Mouse (Mus musculus): ENCODE measurements around the gene Fhit. TPM values are rescaled to one million over a fixed set of nuclear protein-coding genes. Genes with fewer than 3 reads are reported as not detected.

Gene Fhit
- polyA plus RNA-seq, 1 experiment from 2014 or later: 4.6 TPM

DNA sequence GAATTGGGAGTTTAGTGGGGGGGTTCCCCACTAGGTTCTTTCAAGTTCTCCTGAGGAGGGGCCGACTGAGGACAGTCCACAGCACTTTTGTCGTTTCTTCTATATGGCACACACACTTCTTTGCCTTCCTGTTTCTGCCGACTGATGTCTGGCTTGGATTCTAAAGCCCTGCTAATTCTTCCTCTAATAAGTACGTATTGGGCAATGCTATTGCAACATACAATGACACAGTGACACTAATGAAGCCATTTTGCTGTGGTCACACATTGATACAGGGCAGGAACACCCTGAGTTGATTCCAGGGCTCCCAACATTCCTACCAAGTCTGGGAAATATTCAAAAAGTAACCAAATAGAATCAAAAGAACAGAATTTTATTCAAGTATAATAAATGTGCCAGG, 1032.2 kb downstream of the Fhit start:
- Histone ChIP-seq H3K9ac (no peak overlapping the region), H3K4me3 (no peak overlapping the region), H3K4me1 (no peaks in the 10 kb centered on the region), H3K9me3 (no peaks in the 10 kb centered on the region), H3K27me3 (replicated peaks) (no peaks in the 10 kb centered on the region), H3K4me2 (replicated peaks) (no peak overlapping the region), H3K36me3 (no peaks in the 10 kb centered on the region), H3K27ac (no peak overlapping the region)
- WGBS: 91% methylated on average over 4 of the region's 4 CpGs
- ATAC-seq (ENCODE audit: low FRiP score, low read depth): no peak

DNA sequence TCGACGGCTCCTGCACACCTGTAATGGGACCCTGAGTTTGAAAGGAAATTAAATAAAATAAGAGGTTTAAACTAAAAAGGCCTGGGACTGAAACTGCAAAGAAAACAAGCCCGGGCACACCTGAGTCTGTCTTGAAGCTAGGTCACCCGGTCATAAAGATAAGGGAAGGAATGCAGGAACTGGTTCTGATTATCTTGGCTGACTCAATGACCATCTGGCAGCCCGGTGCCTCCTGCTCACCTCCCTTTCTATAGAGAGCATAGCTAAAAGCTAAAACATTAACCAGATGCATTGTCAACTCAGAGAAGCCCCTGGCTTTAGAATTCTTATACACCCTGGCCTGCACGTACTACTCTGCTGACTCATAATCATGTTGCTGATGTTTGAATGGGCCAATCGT, 1032.7 kb downstream of the Fhit start:
- Histone ChIP-seq H3K9me3 (no peaks in the 10 kb centered on the region), H3K4me2 (replicated peaks) (no peak overlapping the region), H3K36me3 (no peaks in the 10 kb centered on the region), H3K4me3 (no peak overlapping the region), H3K4me1 (no peaks in the 10 kb centered on the region), H3K27me3 (replicated peaks) (no peaks in the 10 kb centered on the region), H3K27ac (no peak overlapping the region), H3K9ac (no peak overlapping the region)
- WGBS: 89% methylated on average over 7 of the region's 7 CpGs
- ATAC-seq (ENCODE audit: low FRiP score, low read depth): no peak

DNA sequence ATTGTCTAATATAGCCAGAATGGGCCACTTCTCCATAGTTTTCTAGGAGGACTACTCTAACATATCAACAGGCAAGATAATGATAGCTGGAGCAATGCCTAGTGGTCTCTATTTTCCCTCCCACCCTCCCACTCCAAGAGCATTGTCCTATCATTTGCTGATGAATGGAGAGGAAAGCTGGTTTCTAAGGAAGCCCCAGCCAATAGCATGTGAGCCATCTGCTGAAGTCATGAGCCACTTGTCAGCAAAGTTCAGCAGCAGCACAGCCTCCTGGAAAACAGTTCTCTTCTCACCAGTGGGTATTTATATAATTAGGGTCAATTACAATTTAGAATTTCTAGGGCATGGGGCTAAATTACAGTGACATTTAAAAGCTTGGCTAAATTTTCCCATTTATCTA, 1035.3 kb downstream of the Fhit start:
- Histone ChIP-seq H3K27me3 (replicated peaks) (no peaks in the 10 kb centered on the region), H3K4me2 (replicated peaks) (no peak overlapping the region), H3K4me1 (no peaks in the 10 kb centered on the region), H3K27ac (no peak overlapping the region), H3K36me3 (no peaks in the 10 kb centered on the region), H3K4me3 (no peak overlapping the region), H3K9me3 (no peaks in the 10 kb centered on the region), H3K9ac (no peak overlapping the region)
- ATAC-seq (ENCODE audit: low FRiP score, low read depth): no peak

DNA sequence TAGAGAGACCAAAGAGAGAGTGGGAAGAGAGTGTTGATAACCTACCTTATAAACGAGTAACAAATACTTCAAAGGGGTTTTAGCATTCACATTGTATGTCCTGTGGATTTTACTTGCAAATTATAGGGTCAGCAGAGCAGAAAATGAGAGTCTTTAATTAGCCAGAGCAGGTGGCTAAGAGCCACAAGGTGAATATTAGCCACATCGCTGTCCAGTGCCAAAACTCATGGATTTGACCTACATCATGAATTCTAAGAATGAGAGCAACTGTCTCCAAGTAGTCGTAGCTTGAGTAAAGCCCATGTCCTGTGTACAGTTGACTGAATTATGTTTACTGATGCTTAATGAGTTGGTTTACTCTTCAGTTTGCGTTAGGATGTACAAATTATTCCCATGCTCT, 1039.7 kb downstream of the Fhit start:
- H3K4me3 ChIP-seq: no peak overlapping the region
- H3K4me2 ChIP-seq (replicated peaks): no peak overlapping the region
- H3K4me1 ChIP-seq: no peaks in the 10 kb centered on the region
- no peaks in the 10 kb centered on the region for H3K9me3 ChIP-seq
- ATAC-seq (ENCODE audit: low FRiP score, low read depth): no peak
- 81% methylated on average over 4 of the region's 4 CpGs for WGBS
- H3K36me3 ChIP-seq: no peaks in the 10 kb centered on the region
- H3K27ac ChIP-seq: no peak overlapping the region
- H3K9ac ChIP-seq: no peak overlapping the region
- H3K27me3 ChIP-seq (replicated peaks): no peaks in the 10 kb centered on the region

DNA sequence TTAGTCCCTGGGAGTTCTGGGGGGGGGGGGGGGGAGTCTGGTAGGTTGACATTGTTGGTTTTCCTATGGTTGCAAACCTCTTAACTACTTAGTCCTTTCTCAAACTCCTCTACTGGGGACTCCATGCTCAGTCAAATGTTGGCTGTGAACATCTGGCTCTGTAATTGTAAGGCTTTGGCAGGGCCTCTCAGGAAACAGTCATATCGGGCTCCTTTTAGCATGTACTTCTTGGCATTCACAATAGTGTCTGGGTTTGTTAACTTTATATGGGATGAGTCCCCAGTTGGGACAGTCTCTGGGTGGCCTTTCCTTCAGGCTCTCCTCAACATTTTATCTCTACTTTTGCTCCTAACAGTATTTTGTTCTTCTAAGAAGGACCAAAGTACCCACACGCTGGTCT, 1065.6 kb downstream of the Fhit start:
- 92% methylated on average over 2 of the region's 2 CpGs for WGBS
- no peak overlapping the region for H3K9ac ChIP-seq
- no peaks in the 10 kb centered on the region for H3K4me1 ChIP-seq
- H3K9me3 ChIP-seq: no peaks in the 10 kb centered on the region; the same call in 1 of the 2 replicates
- ATAC-seq (ENCODE audit: low FRiP score, low read depth): no peak
- H3K4me2 ChIP-seq (replicated peaks): no peak overlapping the region
- H3K27ac ChIP-seq: no peak overlapping the region
- no peaks in the 10 kb centered on the region for H3K27me3 ChIP-seq (replicated peaks)
- H3K36me3 ChIP-seq: no peaks in the 10 kb centered on the region
- H3K4me3 ChIP-seq: no peak overlapping the region

DNA sequence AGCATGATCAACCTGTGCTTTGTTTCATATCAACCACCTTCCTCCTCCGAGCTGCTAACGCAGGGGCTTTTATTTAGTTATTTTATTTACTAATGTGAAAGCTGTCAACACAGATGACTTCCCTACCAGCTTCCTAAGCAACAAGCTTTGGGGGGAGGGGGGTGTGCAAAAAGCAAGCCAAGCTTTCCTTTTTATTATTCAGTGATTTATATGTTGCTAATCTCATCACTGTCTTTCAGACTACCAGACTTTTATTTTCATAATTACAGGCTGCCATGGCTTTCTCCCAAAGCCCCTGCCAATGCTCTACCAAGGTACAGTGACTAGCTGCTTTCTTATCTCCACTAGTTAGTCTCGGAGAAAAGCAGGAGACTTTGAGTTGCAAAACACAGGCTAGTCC, 1082.8 kb downstream of the Fhit start:
- ATAC-seq (ENCODE audit: low FRiP score, low read depth): no peak
- Histone ChIP-seq H3K9ac (no peak overlapping the region), H3K4me3 (no peak overlapping the region), H3K36me3 (no peaks in the 10 kb centered on the region), H3K27me3 (replicated peaks) (no peaks in the 10 kb centered on the region), H3K27ac (no peak overlapping the region), H3K9me3 (no peaks in the 10 kb centered on the region), H3K4me2 (replicated peaks) (no peak overlapping the region), H3K4me1 (no peaks in the 10 kb centered on the region)
- 81% methylated on average over 3 of the region's 3 CpGs for WGBS

DNA sequence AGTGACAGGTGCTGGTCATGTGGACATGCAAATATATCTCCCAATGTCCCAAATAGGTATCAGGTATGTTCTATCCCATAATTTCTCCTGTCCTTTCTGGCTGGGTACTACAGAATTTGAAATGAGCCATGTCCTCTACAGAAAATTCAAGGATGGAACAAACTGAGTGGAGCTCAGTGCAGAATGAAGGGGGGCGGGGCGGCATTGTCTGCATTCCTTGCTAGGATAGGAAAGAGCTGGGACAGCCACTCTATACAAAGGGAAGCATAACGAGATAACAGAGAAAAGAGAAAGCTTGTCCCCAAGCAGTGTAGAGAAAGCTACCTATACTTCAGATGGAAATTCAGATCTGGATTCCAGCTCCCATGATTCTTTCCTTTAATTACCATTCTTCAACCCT, 1111.9 kb downstream of the Fhit start:
- H3K27ac ChIP-seq: no peak overlapping the region
- H3K9me3 ChIP-seq: no peaks in the 10 kb centered on the region
- ATAC-seq (ENCODE audit: low FRiP score, low read depth): no peak
- H3K36me3 ChIP-seq: no peaks in the 10 kb centered on the region
- H3K9ac ChIP-seq: no peak overlapping the region
- H3K4me1 ChIP-seq: no peaks in the 10 kb centered on the region
- H3K4me3 ChIP-seq: no peak overlapping the region
- no peaks in the 10 kb centered on the region; the same call in 1 of the 2 replicates for H3K27me3 ChIP-seq (replicated peaks)
- WGBS: 80% methylated on average over 3 of the region's 3 CpGs
- H3K4me2 ChIP-seq (replicated peaks): no peak overlapping the region

DNA sequence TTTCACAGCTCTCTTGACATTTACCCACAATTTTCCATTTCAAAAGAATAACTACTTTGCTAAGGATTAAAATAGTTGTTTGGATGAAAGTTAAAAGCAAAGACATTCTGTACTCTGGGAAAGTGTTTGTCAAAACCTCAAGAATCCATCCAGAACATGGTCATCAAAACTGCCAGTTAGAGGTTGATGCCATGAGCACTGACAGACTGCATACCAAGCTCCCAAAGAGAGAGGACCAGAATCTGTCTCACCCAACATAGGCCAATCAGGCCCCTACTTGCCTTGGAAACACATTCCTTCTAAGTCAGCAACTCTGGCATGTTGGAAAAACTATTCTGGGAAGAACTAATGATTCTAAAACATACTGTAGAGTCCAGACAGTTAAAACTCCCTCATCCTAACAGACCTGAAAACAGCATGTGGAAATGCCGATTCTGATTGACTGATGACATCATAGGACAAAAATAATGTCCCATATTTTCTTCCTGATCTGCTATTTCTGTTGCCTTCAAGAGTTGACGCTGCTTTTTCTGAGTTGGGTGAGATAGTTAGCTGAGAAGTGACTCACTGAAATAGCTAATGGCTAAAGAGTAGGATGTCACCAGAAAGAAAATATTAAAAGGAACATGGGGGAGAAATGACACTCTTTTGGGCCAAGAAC, 1114.6 kb downstream of the Fhit start:
- Histone ChIP-seq H3K27ac (no peak overlapping the region), H3K36me3 (no peaks in the 10 kb centered on the region), H3K4me1 (no peaks in the 10 kb centered on the region), H3K9me3 (no peaks in the 10 kb centered on the region), H3K9ac (no peak overlapping the region), H3K4me2 (replicated peaks) (no peak overlapping the region), H3K27me3 (replicated peaks) (no peaks in the 10 kb centered on the region; the same call in 1 of the 2 replicates), H3K4me3 (no peak overlapping the region)
- WGBS: 96% methylated on average over 2 of the region's 2 CpGs
- no peak for ATAC-seq (ENCODE audit: low FRiP score, low read depth)

DNA sequence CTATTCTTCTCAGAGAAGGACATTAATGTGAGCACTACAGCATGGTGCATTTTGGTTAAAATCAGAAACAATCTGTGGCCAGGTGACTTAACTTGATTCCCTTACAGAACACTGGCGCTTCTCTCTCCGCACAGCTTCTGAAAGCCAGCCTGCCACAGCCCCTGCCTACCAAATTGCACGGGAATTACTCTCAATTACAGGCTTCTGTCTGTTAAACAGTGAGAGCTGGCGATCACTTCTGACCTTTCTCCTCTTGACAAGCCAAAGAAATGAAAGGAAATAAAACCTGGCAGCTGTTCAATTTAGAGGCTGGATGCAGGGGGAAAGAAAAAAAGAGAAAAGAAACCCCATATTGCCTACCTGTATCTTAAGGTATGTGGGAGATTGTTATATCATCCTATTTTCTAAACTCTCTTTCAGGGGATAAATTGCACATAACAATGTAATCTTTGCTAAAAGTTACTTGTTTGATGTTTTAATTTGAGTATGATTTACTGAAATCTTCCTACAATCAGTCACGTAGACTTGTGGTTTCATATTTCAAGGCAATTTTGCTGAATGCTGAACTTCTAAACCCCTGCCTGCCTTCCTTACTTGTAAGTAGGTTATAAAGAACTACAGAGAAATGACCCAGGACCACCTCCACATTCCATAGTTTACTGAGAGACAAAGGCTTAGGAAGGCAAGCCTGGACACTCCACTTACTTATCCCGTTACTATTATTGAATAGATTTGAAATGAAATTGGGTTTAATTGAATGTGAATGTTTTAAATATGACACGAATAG, 1115.3 kb downstream of the Fhit start:
- Histone ChIP-seq H3K9me3 (no peaks in the 10 kb centered on the region), H3K27me3 (replicated peaks) (no peaks in the 10 kb centered on the region; the same call in 1 of the 2 replicates), H3K4me3 (no peak overlapping the region), H3K4me1 (no peaks in the 10 kb centered on the region), H3K4me2 (replicated peaks) (no peak overlapping the region), H3K27ac (no peak overlapping the region), H3K9ac (no peak overlapping the region), H3K36me3 (no peaks in the 10 kb centered on the region)
- peak; percentile 37; the same call in 1 of the 2 replicates for ATAC-seq (ENCODE audit: low FRiP score, low read depth)
- WGBS: 23% methylated on average over 7 of the region's 7 CpGs

DNA sequence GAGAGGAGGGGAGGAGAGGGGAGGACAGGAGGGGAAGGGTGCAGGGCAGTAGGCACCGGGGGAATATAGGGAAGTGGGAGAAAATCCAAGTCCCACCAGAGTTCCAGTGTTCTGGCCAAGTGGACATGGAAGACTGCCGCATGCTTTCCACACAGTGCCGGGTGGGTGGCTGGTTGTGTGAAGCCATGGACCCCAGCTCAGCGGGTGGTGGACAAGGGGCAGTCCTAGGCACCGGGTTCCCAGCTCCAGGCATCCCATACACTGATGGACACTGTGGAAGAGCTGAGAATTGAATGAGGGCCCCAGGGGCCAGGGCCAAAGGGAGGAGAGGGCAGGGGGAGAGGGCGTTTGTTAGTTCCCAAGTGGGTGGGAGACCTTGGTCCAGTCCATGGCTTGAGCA, 1123.8 kb downstream of the Fhit start:
- no peak overlapping the region for H3K9ac ChIP-seq
- no peak overlapping the region for H3K27ac ChIP-seq
- H3K4me1 ChIP-seq: no peaks in the 10 kb centered on the region
- H3K36me3 ChIP-seq: no peaks in the 10 kb centered on the region
- ATAC-seq (ENCODE audit: low FRiP score, low read depth): no peak
- no peaks in the 10 kb centered on the region for H3K9me3 ChIP-seq
- no peaks in the 10 kb centered on the region; the same call in 1 of the 2 replicates for H3K27me3 ChIP-seq (replicated peaks)
- no peak overlapping the region for H3K4me3 ChIP-seq
- WGBS: 91% methylated on average over 6 of the region's 6 CpGs
- H3K4me2 ChIP-seq (replicated peaks): no peak overlapping the region

DNA sequence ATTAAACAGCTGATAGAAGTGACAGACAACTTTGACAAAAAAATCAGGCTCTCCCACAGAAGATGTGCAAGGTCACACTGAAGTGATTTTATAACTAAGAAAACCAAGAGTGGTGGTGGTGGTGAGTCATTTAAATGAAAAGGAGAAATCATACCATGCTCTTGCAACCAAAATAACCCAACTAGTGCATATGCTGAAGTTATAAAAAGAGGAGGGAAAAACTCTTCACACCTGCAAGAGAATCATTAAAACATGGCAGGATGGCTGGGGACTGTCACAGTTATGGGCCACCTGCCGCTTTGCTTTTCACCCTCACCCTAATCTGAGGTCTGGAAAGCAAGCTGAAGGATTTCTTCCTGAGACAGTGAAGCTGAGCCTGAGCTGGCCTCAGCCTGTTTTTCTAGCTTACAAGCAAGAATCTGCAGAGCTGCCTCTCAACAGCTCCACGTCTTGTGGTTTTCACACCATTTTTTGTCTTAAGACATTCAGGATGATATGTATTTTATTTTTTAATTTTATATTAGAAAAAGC, 1125.1 kb downstream of the Fhit start:
- WGBS: 68% methylated on average over 2 of the region's 2 CpGs
- H3K36me3 ChIP-seq: no peaks in the 10 kb centered on the region
- no peak overlapping the region for H3K9ac ChIP-seq
- H3K9me3 ChIP-seq: no peaks in the 10 kb centered on the region
- no peaks in the 10 kb centered on the region; the same call in 1 of the 2 replicates for H3K27me3 ChIP-seq (replicated peaks)
- H3K4me3 ChIP-seq: no peak overlapping the region
- H3K4me1 ChIP-seq: no peaks in the 10 kb centered on the region
- no peak overlapping the region for H3K4me2 ChIP-seq (replicated peaks)
- H3K27ac ChIP-seq: no peak overlapping the region
- no peak for ATAC-seq (ENCODE audit: low FRiP score, low read depth)

DNA sequence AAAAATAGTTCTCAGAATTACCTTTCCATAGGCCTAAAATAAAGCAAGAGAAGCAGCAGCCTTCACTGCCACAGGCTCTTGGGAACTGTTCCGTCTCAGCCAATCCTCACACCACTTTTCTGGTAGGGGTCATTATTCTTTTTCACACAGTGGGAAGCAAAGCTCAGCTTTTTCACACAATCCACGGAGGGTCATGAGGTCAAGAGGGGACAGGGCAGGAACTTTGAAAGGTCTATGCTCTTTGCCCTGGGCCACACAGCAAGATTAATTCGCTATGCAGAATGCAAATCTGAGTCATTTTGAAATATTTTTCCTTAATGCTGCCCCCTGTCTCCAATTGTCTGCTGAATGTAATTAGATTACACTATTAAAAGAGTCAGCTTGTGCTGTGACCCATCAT, 1126.2 kb downstream of the Fhit start:
- no peak overlapping the region for H3K4me2 ChIP-seq (replicated peaks)
- WGBS: 10% methylated on average over 3 of the region's 3 CpGs
- no peak overlapping the region for H3K9ac ChIP-seq
- no peak for ATAC-seq (ENCODE audit: low FRiP score, low read depth)
- no peak overlapping the region for H3K4me3 ChIP-seq
- H3K36me3 ChIP-seq: no peaks in the 10 kb centered on the region
- no peaks in the 10 kb centered on the region for H3K9me3 ChIP-seq
- no peaks in the 10 kb centered on the region for H3K4me1 ChIP-seq
- H3K27me3 ChIP-seq (replicated peaks): no peaks in the 10 kb centered on the region; the same call in 1 of the 2 replicates
- no peak overlapping the region for H3K27ac ChIP-seq
